Mouse (Mus musculus) thymus, adult 18-20 months (tissue): ENCODE data around the gene Wbp2.

ENCODE experiments used
- DNase-seq, 2 experiments: peaks; one replicate each; pipeline ENCODE4 v3.0.0; 2022; ENCODE audit warnings: mixed read lengths in 2 of 2

The Wbp2 gene

GRCm38 (mm10) chr11:116059691-116060025 is 27.1 kb downstream of the Wbp2 start:
- no peak for DNase-seq

GRCm38 (mm10) chr11:116058868-116059690 is 27.7 kb downstream of the Wbp2 start:
- no peak for DNase-seq

GRCm38 (mm10) chr11:116058022-116058614 is 28.7 kb downstream of the Wbp2 start:
- DNase-seq = no peak

- no peak for DNase-seq
These were observed 29.4 kb downstream of the Wbp2 start for GRCm38 (mm10) chr11:116057237-116057881.

GRCm38 (mm10) chr11:116055873-116056272 is 30.9 kb downstream of the Wbp2 start:
- DNase-seq = no peak

- DNase-seq = no peak
These were observed 33.1 kb downstream of the Wbp2 start for GRCm38 (mm10) chr11:116053510-116054229.

GRCm38 (mm10) chr11:116050196-116050595 is 36.6 kb downstream of the Wbp2 start:
- DNase-seq = no peak

- no peak for DNase-seq
These were observed 37.2 kb downstream of the Wbp2 start for GRCm38 (mm10) chr11:116049610-116050009.

GRCm38 (mm10) chr11:116045173-116045572 is 41.6 kb downstream of the Wbp2 start:
- DNase-seq = no peak

- DNase-seq = no peak
These were observed 43.5 kb downstream of the Wbp2 start for GRCm38 (mm10) chr11:116043286-116043685.

- no peak for DNase-seq
These were observed 44.2 kb downstream of the Wbp2 start for GRCm38 (mm10) chr11:116042372-116043138.

GRCm38 (mm10) chr11:116041833-116042232 is 45.0 kb downstream of the Wbp2 start:
- no peak for DNase-seq

- DNase-seq = no peak
These were observed 46.2 kb downstream of the Wbp2 start for GRCm38 (mm10) chr11:116040593-116040992.

- no peak for DNase-seq
These were observed 49.0 kb downstream of the Wbp2 start for GRCm38 (mm10) chr11:116037826-116038225.

GRCm38 (mm10) chr11:116036671-116037070 is 50.1 kb downstream of the Wbp2 start:
- no peak for DNase-seq

- no peak for DNase-seq
These were observed 52.2 kb downstream of the Wbp2 start for GRCm38 (mm10) chr11:116034584-116034983.

- DNase-seq = peak in 1 of 2 experiments; percentile 41
These were observed 55.6 kb downstream of the Wbp2 start for GRCm38 (mm10) chr11:116030898-116031845.

GRCm38 (mm10) chr11:116030088-116030897 is 56.5 kb downstream of the Wbp2 start, which contains the start of gene Unk:
Unk (plus strand) TSS chr11:116030322.
- peak; percentile 94 to 98 for DNase-seq

- DNase-seq = no peak
These were observed 57.5 kb downstream of the Wbp2 start for GRCm38 (mm10) chr11:116029086-116029865.
